Mouse (Mus musculus) heart, embryonic 10.5 days (tissue): ENCODE data around the gene Rnf111. TPM values are rescaled to one million over a fixed set of nuclear protein-coding genes. Genes with fewer than 3 reads are reported as not detected.

Source experiments
- DNase-seq: peaks from one replicate; pipeline ENCODE4 v3.0.0-alpha.2; 2017; ENCODE audit warnings: low spot score
- H3K27ac ChIP-seq: fragments of 300-500 bp; sonication (generic); 2 replicates; pipeline ENCODE4 v1.5.1; 2016; ENCODE audit warnings: mild to moderate bottlenecking
- H3K27me3 ChIP-seq: fragments of 300-500 bp; sonication (generic); 2 replicates; pipeline ENCODE4 v1.6.1; 2016; ENCODE audit warnings: mild to moderate bottlenecking; ENCODE audit not compliant: poor library complexity, insufficient read depth, severe bottlenecking
- H3K36me3 ChIP-seq: fragments of 300-500 bp; sonication (generic); 2 replicates; pipeline ENCODE4 v1.6.1; 2016; ENCODE audit warnings: mild to moderate bottlenecking, moderate library complexity
- H3K4me1 ChIP-seq: fragments of 300-500 bp; sonication (generic); 2 replicates; pipeline ENCODE4 v1.6.1; 2016; ENCODE audit warnings: mild to moderate bottlenecking
- H3K4me3 ChIP-seq: fragments of 300-500 bp; sonication (generic); 2 replicates; pipeline ENCODE4 v1.5.1; 2016; ENCODE audit warnings: mild to moderate bottlenecking, moderate library complexity
- H3K9me3 ChIP-seq: fragments of 300-500 bp; sonication (generic); 2 replicates; pipeline ENCODE4 v1.6.1; 2016; ENCODE audit warnings: mild to moderate bottlenecking, moderate library complexity
- WGBS: fragments of 180-500 bp; shearing (Covaris S2); methylation state at CpG from one replicate; pipeline ENCODE4 v1.1.7; 2016; 5-methylcytosine and 5-hydroxymethylcytosine counted together
- polyA plus RNA-seq: library from polyadenylated mRNA; unstranded; fragments of >200 nt; fragmentation: Nextera tagmentation; extraction: Ambion mirVana; gene quantifications from 2 replicates; pipeline ENCODE4 v1.2.1, GENCODE M21; 2016

Gene Rnf111
- polyA plus RNA-seq, 1 experiment from 2014 or later = 31.7 TPM

- H3K36me3 ChIP-seq = peaks cover 85% of the 10 kb centered on the region
- no peaks in the 10 kb centered on the region for H3K27me3 ChIP-seq
- H3K27ac ChIP-seq = no peak overlapping the region
- H3K4me3 ChIP-seq = no peak overlapping the region
- H3K4me1 ChIP-seq = no peaks in the 10 kb centered on the region
- no peaks in the 10 kb centered on the region for H3K9me3 ChIP-seq
- 78% methylated on average over 11 of the region's 11 CpGs for WGBS
- no peak for DNase-seq
These were observed 92.9 kb downstream of the Rnf111 start for GRCm38 (mm10) chr9:70410668-70411067.

GRCm38 (mm10) chr9:70409743-70410142 lies 93.8 kb downstream of the Rnf111 start:
- Histone ChIP-seq H3K27me3 (no peaks in the 10 kb centered on the region), H3K4me3 (no peak overlapping the region), H3K36me3 (peaks cover 79% of the 10 kb centered on the region), H3K27ac (no peak overlapping the region), H3K4me1 (no peaks in the 10 kb centered on the region), H3K9me3 (no peaks in the 10 kb centered on the region)
- WGBS = 93% methylated on average over 8 of the region's 8 CpGs
- DNase-seq = no peak

DNA sequence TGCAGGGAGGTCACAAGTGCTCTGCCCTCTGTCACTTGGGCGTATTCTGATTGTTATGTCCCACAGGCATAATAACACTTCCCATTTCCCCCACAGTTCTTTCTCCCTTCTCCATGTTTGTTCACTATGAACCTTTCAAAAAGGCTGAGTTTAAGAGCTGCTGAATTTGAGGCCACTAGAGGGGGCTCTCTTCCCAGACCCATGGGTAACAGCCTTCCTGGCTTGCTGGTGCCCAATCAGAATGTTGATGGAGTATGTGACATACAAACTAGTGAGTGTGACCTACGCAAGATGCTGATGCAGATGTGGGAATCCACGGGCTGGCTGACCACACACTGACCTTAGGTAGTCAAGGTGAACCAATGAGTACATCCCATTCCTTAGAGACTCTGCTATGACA lies 94.7 kb downstream of the Rnf111 start:
- H3K36me3 ChIP-seq = peaks cover 71% of the 10 kb centered on the region
- no peaks in the 10 kb centered on the region for H3K9me3 ChIP-seq
- H3K4me3 ChIP-seq = no peak overlapping the region
- no peaks in the 10 kb centered on the region for H3K27me3 ChIP-seq
- DNase-seq = no peak
- H3K27ac ChIP-seq = no peak overlapping the region
- H3K4me1 ChIP-seq = no peaks in the 10 kb centered on the region
- 91% methylated on average over 3 of the region's 3 CpGs for WGBS

GRCm38 (mm10) chr9:70406596-70406995 lies 96.9 kb downstream of the Rnf111 start:
- WGBS = 82% methylated on average over 3 of the region's 3 CpGs
- peaks cover 50% of the 10 kb centered on the region for H3K36me3 ChIP-seq

DNA sequence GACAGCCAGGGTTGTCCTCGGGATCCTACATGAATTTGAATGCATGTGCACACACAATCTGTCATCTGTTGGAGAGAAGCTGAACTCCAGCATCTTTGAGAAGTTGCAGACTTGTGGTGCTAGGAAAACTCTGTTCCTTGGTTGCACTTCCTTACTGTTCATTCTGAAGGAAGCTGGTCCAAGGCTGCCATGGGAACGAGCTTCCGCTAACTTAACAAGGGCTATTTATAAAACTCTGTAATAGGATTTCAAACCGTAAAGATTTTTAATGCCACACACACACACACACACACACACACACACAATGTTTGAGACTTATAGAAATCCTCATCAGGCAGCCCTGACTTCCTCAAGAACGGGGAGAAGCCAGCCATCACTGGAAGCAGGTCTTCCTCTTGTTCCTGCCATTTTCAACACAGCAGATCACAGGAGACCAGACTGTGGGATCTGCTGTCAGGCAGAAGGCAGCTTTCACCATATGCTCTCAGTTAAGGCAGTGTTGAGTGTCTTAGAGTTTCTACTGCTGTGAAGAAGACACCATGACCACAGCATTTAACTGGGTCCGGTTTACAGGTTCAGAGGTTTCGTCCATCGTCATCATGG lies 101.5 kb downstream of the Rnf111 start:
- WGBS = 89% methylated on average over 8 of the region's 8 CpGs
- H3K27ac ChIP-seq = no peak overlapping the region
- DNase-seq = no peak

More at GRCm38 (mm10) chr9:70406596-70406995, 96.9 kb downstream of the Rnf111 start:
- no peaks in the 10 kb centered on the region for H3K27me3 ChIP-seq
- no peak overlapping the region for H3K27ac ChIP-seq
- no peak for DNase-seq
- no peaks in the 10 kb centered on the region for H3K9me3 ChIP-seq
- H3K4me3 ChIP-seq = no peak overlapping the region
- no peaks in the 10 kb centered on the region for H3K4me1 ChIP-seq

DNA sequence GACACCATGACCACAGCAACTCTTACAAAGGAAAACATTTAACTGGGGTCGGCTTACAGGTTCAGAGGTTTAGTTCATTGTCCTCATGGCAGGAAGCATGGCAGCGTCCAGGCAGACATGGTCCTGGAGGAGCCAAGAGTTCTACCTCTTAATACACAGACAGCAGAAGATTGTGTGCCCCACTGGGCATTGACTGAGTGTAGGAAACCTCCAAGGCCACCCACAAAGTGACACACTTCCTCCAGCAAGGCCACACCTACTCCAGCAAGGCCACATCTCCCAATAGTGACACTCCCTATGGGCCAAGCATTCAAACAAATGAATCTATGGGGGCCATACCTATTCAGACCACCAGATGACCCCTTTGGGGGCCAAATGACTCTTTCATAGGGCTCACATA lies 107.4 kb downstream of the Rnf111 start:
- 83% methylated on average over 2 of the region's 2 CpGs for WGBS
- Histone ChIP-seq H3K9me3 (no peaks in the 10 kb centered on the region), H3K27me3 (no peaks in the 10 kb centered on the region), H3K27ac (no peak overlapping the region), H3K4me1 (no peaks in the 10 kb centered on the region; the same call in 1 of the 2 replicates), H3K36me3 (peaks cover 30% of the 10 kb centered on the region), H3K4me3 (no peak overlapping the region)
- DNase-seq = no peak

More for the DNA sequence above, 101.5 kb downstream of the Rnf111 start:
- H3K36me3 ChIP-seq = peaks cover 19% of the 10 kb centered on the region
- H3K4me3 ChIP-seq = no peak overlapping the region
- no peaks in the 10 kb centered on the region for H3K9me3 ChIP-seq
- no peaks in the 10 kb centered on the region for H3K4me1 ChIP-seq
- no peaks in the 10 kb centered on the region for H3K27me3 ChIP-seq

GRCm38 (mm10) chr9:70395617-70396016 lies 107.9 kb downstream of the Rnf111 start:
- Histone ChIP-seq H3K27me3 (no peaks in the 10 kb centered on the region), H3K36me3 (peaks cover 27% of the 10 kb centered on the region), H3K4me1 (no peaks in the 10 kb centered on the region; the same call in 1 of the 2 replicates), H3K9me3 (no peaks in the 10 kb centered on the region), H3K4me3 (no peak overlapping the region), H3K27ac (no peak overlapping the region)
- WGBS = 85% methylated on average over 12 of the region's 12 CpGs
- DNase-seq = no peak

- Histone ChIP-seq H3K4me3 (no peak overlapping the region), H3K4me1 (no peaks in the 10 kb centered on the region; the same call in 1 of the 2 replicates), H3K27ac (no peak overlapping the region), H3K9me3 (no peaks in the 10 kb centered on the region), H3K36me3 (peaks cover 15% of the 10 kb centered on the region), H3K27me3 (no peaks in the 10 kb centered on the region)
- WGBS = 21% methylated on average over 6 of the region's 6 CpGs
- no peak for DNase-seq
These were observed 111.0 kb downstream of the Rnf111 start for GRCm38 (mm10) chr9:70392563-70392907.

- WGBS = 70% methylated on average over 12 of the region's 12 CpGs
- DNase-seq = no peak
- no peak overlapping the region for H3K27ac ChIP-seq
- H3K36me3 ChIP-seq = peaks cover 15% of the 10 kb centered on the region
- no peaks in the 10 kb centered on the region; the same call in 1 of the 2 replicates for H3K4me1 ChIP-seq
- no peaks in the 10 kb centered on the region for H3K27me3 ChIP-seq
- H3K4me3 ChIP-seq = no peak overlapping the region
- H3K9me3 ChIP-seq = no peaks in the 10 kb centered on the region
These were observed 111.6 kb downstream of the Rnf111 start for GRCm38 (mm10) chr9:70391660-70392562.

DNA sequence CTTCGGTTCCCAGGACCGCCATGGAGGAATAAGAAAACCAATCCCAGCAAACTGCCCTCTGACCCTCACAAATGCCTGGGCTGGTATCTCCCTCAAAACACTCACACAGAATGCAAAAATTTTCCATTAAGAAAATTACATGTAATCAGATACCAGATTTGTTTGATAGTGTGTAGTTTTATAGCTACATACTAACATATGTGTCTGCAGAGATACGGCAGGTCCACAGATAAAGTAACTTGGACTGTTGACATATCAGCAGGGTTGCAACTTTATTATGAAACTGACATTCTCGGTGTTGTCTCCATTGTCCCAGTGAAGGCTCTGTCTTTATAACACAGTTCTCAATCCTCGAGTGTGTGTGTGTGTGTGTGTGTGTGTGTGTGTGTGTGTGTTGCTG lies 112.5 kb downstream of the Rnf111 start:
- Histone ChIP-seq H3K27me3 (no peaks in the 10 kb centered on the region), H3K4me1 (no peaks in the 10 kb centered on the region; the same call in 1 of the 2 replicates), H3K27ac (no peak overlapping the region), H3K4me3 (no peak overlapping the region), H3K9me3 (no peaks in the 10 kb centered on the region), H3K36me3 (peaks cover 15% of the 10 kb centered on the region)
- no peak for DNase-seq
- 87% methylated on average over 5 of the region's 5 CpGs for WGBS

- no peak for DNase-seq
- Histone ChIP-seq H3K4me1 (no peaks in the 10 kb centered on the region; the same call in 1 of the 2 replicates), H3K36me3 (peaks cover 12% of the 10 kb centered on the region; the same call in 1 of the 2 replicates)
These were observed 114.0 kb downstream of the Rnf111 start for GRCm38 (mm10) chr9:70389548-70389947.

DNA sequence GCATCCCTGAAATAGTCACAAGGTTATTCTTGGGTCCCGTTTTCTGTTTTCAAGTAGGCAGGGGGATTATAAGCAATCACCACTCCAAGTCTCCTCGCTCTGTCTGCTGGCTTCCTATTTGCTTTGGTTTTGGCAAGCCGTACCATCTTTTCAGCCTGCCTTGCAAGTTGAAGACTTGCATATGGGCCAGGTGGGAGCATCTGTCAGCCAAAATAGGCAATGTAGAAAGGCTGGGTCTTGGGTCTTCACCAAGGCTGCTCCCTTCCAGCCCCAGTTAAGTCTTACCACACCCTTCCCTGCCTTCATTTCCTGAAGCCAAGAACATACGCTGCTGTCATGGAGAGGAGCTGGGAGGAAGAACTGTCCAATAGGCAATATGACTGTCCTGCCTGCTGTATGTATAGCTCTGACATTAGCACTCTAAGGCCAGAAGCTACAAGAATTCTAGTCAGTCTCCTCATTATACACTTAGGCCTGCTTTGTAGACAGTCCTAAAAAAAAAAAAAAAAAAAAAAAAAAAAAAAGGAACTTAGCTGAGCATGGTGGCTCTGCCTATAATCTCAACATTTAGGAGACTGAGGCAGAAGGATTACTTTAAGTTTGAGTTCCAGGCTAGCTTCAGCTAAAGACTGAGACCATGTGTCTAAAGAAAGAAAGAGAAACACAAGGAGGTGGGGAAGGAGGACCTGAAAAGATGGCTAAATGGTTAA lies 116.0 kb downstream of the Rnf111 start:
- Histone ChIP-seq H3K27me3 (no peaks in the 10 kb centered on the region), H3K4me3 (no peak overlapping the region), H3K36me3 (peaks cover 25% of the 10 kb centered on the region), H3K27ac (no peak overlapping the region), H3K9me3 (no peaks in the 10 kb centered on the region), H3K4me1 (no peaks in the 10 kb centered on the region; the same call in 1 of the 2 replicates)
- no peak for DNase-seq
- WGBS = 84% methylated on average over 4 of the region's 4 CpGs

More at GRCm38 (mm10) chr9:70389548-70389947, 114.0 kb downstream of the Rnf111 start:
- WGBS = 89% methylated on average over 3 of the region's 3 CpGs
- H3K9me3 ChIP-seq = no peaks in the 10 kb centered on the region
- H3K27ac ChIP-seq = no peak overlapping the region
- no peak overlapping the region for H3K4me3 ChIP-seq
- H3K27me3 ChIP-seq = no peaks in the 10 kb centered on the region
